Mouse (Mus musculus) frontal cortex, postnatal 36 days (tissue): ENCODE data around the gene Pole2.

ENCODE experiments used
- DNase-seq, 2 experiments: peaks; one replicate each; pipeline ENCODE4 v3.0.0; 2022; ENCODE audit warnings: low spot score in 2 of 2

The Pole2 gene

GRCm38 (mm10) chr12:69210056-69210979, 17.7 kb downstream of the Pole2 start:
- no peak for DNase-seq

GRCm38 (mm10) chr12:69208520-69208919, 19.5 kb downstream of the Pole2 start:
- no peak for DNase-seq

DNA sequence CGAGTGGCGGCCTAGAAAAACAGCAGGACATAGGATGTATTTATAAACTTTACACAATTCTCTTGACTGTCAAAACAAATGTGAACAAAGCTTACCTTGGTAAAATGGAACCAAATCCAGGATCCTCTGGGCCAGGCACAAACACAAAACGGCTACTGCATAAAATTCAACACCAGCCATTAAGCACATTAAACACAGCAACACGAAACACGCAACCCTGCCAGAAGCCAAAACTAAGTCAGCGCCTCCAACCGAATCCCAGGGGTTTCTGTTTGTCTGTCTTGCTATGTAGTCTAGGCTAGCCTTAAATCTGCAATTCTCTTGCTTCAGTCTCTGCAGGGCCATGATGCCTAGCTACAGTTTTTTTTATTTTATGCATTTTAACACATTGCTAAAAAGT, 20.1 kb downstream of the Pole2 start:
- DNase-seq = no peak

DNA sequence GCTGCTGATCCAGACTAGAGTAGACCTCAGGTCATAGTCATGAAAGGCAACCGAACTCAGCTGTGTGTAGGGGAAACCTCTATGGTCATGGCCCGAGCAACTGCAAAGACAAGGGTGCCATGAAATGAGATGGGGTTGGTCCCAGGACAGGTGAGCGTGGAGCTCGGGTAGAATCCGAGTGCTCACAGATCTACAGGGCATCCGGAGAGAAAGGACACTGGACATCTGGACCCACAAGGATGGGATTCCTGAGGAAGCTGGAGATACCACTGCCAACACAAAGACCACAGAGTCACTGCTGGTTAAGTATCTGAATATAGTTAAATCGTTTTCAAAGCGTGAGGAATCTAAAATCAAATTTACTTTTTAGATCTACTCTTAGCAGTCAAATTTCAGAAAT, 20.6 kb downstream of the Pole2 start:
- DNase-seq = no peak

DNA sequence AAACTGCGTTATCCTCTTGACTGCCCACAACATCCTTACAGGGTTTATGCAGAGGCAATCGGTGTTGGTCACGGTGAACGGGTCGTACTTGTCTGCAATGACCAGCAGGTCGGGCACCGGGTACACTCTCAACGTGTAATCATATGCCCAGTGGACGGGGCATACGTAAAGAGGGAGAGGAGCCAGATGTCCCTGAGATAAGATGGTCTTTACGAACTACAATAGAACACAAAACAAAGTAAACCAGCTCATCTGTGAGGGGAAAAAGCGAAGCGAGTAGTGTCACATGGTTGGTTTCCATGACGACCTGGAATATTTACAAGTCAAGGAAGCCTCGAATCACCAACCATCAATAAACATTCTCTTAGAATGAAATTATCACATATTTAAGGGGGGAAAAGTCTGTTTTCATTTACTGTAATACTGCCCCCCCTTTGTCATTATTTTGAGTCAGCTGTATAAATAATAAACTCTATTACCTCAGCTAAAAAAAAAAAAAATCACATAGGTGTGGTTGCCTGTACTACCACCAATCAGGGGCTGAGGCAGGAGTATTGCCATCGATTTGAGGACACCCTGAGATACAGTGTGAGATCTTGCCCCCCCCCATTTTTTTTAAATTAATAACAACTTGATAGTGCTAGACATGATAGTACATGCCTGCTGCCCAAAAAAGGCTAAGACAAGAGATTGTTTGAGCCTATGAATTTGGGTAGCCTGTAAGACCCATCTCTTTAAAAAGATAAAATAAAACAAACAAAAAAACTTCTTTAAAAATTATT, 23.8 kb downstream of the Pole2 start, which contains the start of gene Gm49384:
Gene Gm49384 (minus strand): TSS at position 216 of the 782 bp plus-strand sequence.
- DNase-seq = no peak

- DNase-seq = no peak
Observed at GRCm38 (mm10) chr12:69198985-69199384, 29.0 kb downstream of the Pole2 start.

DNA sequence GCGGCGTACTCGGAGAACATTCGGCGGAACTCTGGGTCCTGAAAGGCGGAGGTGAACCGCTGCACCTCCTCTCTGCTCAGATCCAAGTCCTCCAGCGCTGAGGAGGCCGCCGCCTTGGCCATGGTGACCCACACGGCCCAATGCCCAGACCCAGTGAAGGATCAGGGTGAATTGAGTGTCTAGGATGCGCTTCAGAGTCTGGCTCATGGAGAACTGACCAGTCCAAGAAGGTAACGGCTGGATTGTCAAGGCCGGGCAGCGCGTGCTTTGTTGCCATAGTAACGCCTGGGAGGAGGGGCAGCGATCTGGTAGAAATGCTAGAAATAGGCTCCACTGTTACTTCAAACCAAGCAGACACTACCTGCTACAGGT, 29.8 kb downstream of the Pole2 start, which contains the start of gene Dnaaf2:
Gene Dnaaf2 (minus strand): TSS at position 266 of the 372 bp plus-strand sequence.
- peak; percentile 60 to 62 for DNase-seq

DNA sequence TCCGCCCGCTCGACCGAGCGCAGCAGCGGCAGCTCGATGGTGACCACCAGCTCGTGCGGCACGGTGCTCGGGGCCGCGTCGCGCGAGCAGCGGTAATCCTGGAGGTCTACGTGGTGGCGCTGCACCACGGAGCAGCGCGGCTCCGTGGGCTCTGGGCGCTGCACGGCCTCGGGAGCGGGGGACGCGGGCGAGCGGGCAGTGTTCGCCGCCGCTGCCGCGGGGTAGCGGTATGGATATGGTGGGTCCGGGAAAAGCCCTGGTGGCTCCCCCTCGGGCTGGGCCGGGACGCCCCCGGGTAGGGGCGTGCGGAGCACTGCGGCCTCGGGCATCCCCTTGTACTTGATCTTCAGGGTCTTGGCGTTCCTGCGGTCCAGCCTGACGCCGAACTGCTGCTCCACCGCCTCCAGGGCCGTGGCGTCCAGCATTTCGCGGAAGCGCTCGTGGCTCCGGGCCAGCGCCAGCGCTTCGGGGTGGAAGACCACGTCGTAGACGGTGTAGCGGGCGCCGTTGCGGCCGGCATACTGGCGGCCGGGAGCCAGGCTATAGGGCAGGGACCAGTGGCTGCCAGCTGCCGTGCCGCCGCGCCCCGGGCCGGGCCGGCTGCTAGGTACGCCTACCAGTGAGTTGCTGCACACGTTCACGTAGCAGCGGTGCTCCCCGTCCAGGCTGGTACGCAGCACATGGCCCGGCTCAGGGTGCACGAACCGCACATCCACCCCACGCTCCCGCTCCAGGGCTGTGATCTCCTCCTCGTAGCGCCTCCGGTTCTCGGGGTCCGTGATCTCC, 30.4 kb downstream of the Pole2 start:
- peak; percentile 43 to 52 for DNase-seq

GRCm38 (mm10) chr12:69196444-69197377, 31.3 kb downstream of the Pole2 start, which contains the start of gene Gm49383:
Gene Gm49383, minus strand, starts transcription at chr12:69197104.
- peak; percentile 65 to 74 for DNase-seq

DNA sequence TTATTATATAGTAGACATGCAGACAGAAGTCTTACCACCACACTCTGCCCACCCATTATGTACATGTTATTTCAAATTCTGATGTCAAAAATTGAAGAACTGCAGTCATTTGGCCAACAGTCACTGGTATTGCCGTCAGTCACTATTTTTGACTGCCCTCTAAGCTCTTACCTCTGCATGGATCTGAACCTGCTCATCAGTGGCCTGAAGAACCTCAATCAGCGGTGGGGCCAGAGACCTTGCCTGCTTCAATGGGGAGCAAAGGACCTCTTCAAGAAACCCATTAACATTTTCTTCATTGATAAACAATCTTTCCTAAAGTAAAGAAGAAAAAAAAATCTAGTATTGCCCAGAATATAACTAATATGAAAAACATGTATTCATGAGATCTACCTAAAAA, 35.4 kb downstream of the Pole2 start:
- DNase-seq = no peak

DNA sequence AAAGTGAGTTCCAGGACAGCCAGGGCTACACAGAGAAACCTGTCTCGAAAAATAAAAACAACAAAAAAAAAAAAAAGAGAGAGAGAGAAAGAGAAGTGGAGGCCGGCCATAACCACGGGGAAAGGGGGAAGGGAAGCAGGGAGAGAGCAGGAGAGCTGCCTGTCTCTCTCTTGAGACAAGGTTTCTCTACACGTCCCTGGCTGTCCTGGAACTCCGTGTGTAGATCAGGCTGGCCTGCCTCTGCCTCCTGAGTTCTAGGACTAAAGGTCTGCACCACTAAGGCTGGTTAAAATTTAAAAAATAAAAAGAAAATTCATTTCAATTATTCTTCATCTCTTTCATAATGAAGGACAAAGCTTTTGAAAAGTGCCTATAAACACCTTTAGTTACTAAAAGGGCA, 36.6 kb downstream of the Pole2 start:
- DNase-seq = no peak

- DNase-seq = no peak
Observed at GRCm38 (mm10) chr12:69190522-69190921, 37.5 kb downstream of the Pole2 start.

GRCm38 (mm10) chr12:69190074-69190473, 37.9 kb downstream of the Pole2 start:
- DNase-seq = no peak

DNA sequence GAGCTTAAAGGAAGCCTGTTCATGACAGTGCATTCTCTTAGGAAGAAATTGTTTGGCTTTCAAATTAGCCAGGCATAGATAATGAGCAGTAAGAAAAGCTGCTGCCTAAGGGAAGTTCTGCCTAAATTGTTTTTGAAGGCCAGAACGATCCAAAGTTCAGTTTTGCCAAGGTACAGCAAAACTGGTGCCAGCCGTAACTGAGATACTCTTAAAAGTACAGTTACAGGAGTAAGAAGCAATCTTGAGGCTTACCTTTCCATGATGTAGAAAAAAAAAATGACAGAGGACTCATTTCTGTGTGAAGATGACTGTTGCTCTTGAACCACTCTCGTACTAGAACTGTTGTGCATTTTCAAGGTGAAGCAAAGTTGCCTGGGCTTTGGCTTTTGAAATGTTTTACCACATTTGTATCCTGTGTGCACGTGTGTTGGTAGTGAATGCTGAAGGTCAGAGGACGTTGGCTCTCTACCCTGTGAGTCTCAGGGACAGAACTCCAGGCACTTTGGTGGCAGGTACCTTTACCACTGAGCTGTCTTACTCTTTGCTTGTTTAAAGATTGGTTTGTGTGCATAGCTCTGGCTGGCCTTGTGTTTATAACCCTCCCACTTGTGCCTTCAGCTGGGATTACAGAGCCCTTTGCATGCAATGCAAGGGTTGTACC, 41.1 kb downstream of the Pole2 start:
- DNase-seq = no peak

- DNase-seq = no peak
Observed at GRCm38 (mm10) chr12:69185371-69185770, 42.6 kb downstream of the Pole2 start.

- DNase-seq = peak in 1 of 2 experiments; percentile 60
Observed at GRCm38 (mm10) chr12:69184342-69185295, 43.4 kb downstream of the Pole2 start.

- peak; percentile 97 to 98 for DNase-seq
Observed at GRCm38 (mm10) chr12:69183583-69184308, 44.2 kb downstream of the Pole2 start, which contains the start of the genes Rpl36al and Mgat2. Gene Rpl36al, minus strand, starts transcription at chr12:69184083. Gene Mgat2, plus strand, starts transcription at chr12:69184157.

GRCm38 (mm10) chr12:69181800-69182199, 46.2 kb downstream of the Pole2 start:
- no peak for DNase-seq
